Mouse (Mus musculus): ENCODE data around the gene Gm26992. TPM values are rescaled to one million over a fixed set of nuclear protein-coding genes. Genes with fewer than 3 reads are reported as not detected.

Gm26992 gene
- not detected in 2 replicates for polyA plus RNA-seq (2015; fragmentation: Nextera tagmentation; extraction: Ambion mirVana)

GRCm38 (mm10) chrX:103421710-103422109, at the start of gene Gm26992:
TSS of gene Gm26992 (plus strand) at chrX:103422010.
- Histone ChIP-seq H3K4me1 (replicated peaks) (no peaks in the 10 kb centered on the region), H3K36me3 (no peaks in the 10 kb centered on the region), H3K4me2 (replicated peaks) (no peak within 1 kb of the TSS), H3K4me3 (replicated peaks) (no peak within 1 kb of the TSS), H3K9ac (replicated peaks) (no peak within 1 kb of the TSS), H3K27me3 (peaks cover 56% of the 10 kb centered on the region), H3K27ac (no peak within 1 kb of the TSS), H3K9me3 (no peaks in the 10 kb centered on the region)
- 80% methylated on average over 2 of the region's 2 CpGs for WGBS
- ATAC-seq, result no peak

- no peak for ATAC-seq
- Histone ChIP-seq H3K27ac (no peak overlapping the region), H3K4me3 (replicated peaks) (no peak overlapping the region), H3K4me2 (replicated peaks) (no peak overlapping the region), H3K9ac (replicated peaks) (no peak overlapping the region), H3K36me3 (no peaks in the 10 kb centered on the region), H3K27me3 (peaks cover 56% of the 10 kb centered on the region; the same call in 1 of the 2 replicates), H3K9me3 (no peaks in the 10 kb centered on the region), H3K4me1 (replicated peaks) (no peaks in the 10 kb centered on the region)
- 59% methylated on average over 5 of the region's 5 CpGs for WGBS
These were observed 47.6 kb upstream of the Gm26992 start for GRCm38 (mm10) chrX:103374250-103374649.

GRCm38 (mm10) chrX:103384528-103384927, 37.3 kb upstream of the Gm26992 start:
- H3K36me3 ChIP-seq, result no peaks in the 10 kb centered on the region
- 72% methylated on average over 3 of the region's 3 CpGs for WGBS
- H3K9me3 ChIP-seq, result no peaks in the 10 kb centered on the region
- H3K9ac ChIP-seq (replicated peaks), result no peak overlapping the region
- H3K4me2 ChIP-seq (replicated peaks), result no peak overlapping the region
- H3K27ac ChIP-seq, result no peak overlapping the region
- H3K27me3 ChIP-seq, result peaks cover 70% of the 10 kb centered on the region
- no peak overlapping the region for H3K4me3 ChIP-seq (replicated peaks)
- no peaks in the 10 kb centered on the region for H3K4me1 ChIP-seq (replicated peaks)
- no peak for ATAC-seq

GRCm38 (mm10) chrX:103388131-103388530, 33.7 kb upstream of the Gm26992 start:
- no peaks in the 10 kb centered on the region for H3K9me3 ChIP-seq
- H3K4me2 ChIP-seq (replicated peaks), result no peak overlapping the region
- no peaks in the 10 kb centered on the region for H3K36me3 ChIP-seq
- no peak overlapping the region for H3K27ac ChIP-seq
- peaks cover 55% of the 10 kb centered on the region for H3K27me3 ChIP-seq
- no peaks in the 10 kb centered on the region for H3K4me1 ChIP-seq (replicated peaks)
- H3K4me3 ChIP-seq (replicated peaks), result no peak overlapping the region
- no peak for ATAC-seq
- no peak overlapping the region for H3K9ac ChIP-seq (replicated peaks)
- WGBS, result 89% methylated on average over 3 of the region's 3 CpGs

- H3K36me3 ChIP-seq, result no peaks in the 10 kb centered on the region
- peaks cover 58% of the 10 kb centered on the region for H3K27me3 ChIP-seq
- no peaks in the 10 kb centered on the region for H3K9me3 ChIP-seq
- no peak overlapping the region for H3K4me3 ChIP-seq (replicated peaks)
- no peak overlapping the region for H3K27ac ChIP-seq
- no peaks in the 10 kb centered on the region for H3K4me1 ChIP-seq (replicated peaks)
- no peak for ATAC-seq
- WGBS, result 80% methylated on average over 1 of the region's 1 CpGs
- no peak overlapping the region for H3K4me2 ChIP-seq (replicated peaks)
- no peak overlapping the region for H3K9ac ChIP-seq (replicated peaks)
These were observed 28.0 kb upstream of the Gm26992 start for GRCm38 (mm10) chrX:103393841-103394240.

GRCm38 (mm10) chrX:103405021-103405420, 16.8 kb upstream of the Gm26992 start:
- 40% methylated on average over 13 of the region's 13 CpGs for WGBS
- H3K9ac ChIP-seq (replicated peaks), result no peak overlapping the region
- H3K36me3 ChIP-seq, result no peaks in the 10 kb centered on the region
- H3K9me3 ChIP-seq, result no peaks in the 10 kb centered on the region
- peaks cover 64% of the 10 kb centered on the region for H3K27me3 ChIP-seq
- H3K4me1 ChIP-seq (replicated peaks), result no peaks in the 10 kb centered on the region
- no peak for ATAC-seq
- H3K27ac ChIP-seq, result no peak overlapping the region
- H3K4me3 ChIP-seq (replicated peaks), result no peak overlapping the region
- H3K4me2 ChIP-seq (replicated peaks), result no peak overlapping the region

- no peaks in the 10 kb centered on the region for H3K4me1 ChIP-seq (replicated peaks)
- H3K4me2 ChIP-seq (replicated peaks), result no peak within 1 kb of the TSS
- ATAC-seq, result no peak
- 83% methylated on average over 5 of the region's 5 CpGs for WGBS
- no peak within 1 kb of the TSS for H3K27ac ChIP-seq
- no peak within 1 kb of the TSS for H3K9ac ChIP-seq (replicated peaks)
- H3K9me3 ChIP-seq, result no peaks in the 10 kb centered on the region
- H3K27me3 ChIP-seq, result peaks cover 73% of the 10 kb centered on the region
- H3K36me3 ChIP-seq, result no peaks in the 10 kb centered on the region
- H3K4me3 ChIP-seq (replicated peaks), result no peak within 1 kb of the TSS
These were observed 7.6 kb upstream of the Gm26992 start, which contains the start of gene Tsx for GRCm38 (mm10) chrX:103414167-103414566. TSS of gene Tsx (plus strand) at chrX:103414467.

GRCm38 (mm10) chrX:103427677-103428076, 5.9 kb downstream of the Gm26992 start:
- Histone ChIP-seq H3K9me3 (no peaks in the 10 kb centered on the region), H3K9ac (replicated peaks) (no peak overlapping the region), H3K27me3 (peaks cover 44% of the 10 kb centered on the region), H3K4me1 (replicated peaks) (no peaks in the 10 kb centered on the region), H3K27ac (no peak overlapping the region), H3K4me3 (replicated peaks) (no peak overlapping the region), H3K36me3 (no peaks in the 10 kb centered on the region), H3K4me2 (replicated peaks) (no peak overlapping the region)
- no peak for ATAC-seq
- WGBS, result 78% methylated on average over 7 of the region's 7 CpGs

- Histone ChIP-seq H3K9ac (replicated peaks) (no peak overlapping the region), H3K27ac (no peak overlapping the region), H3K9me3 (no peaks in the 10 kb centered on the region), H3K36me3 (no peaks in the 10 kb centered on the region), H3K4me3 (replicated peaks) (no peak overlapping the region), H3K27me3 (peaks cover 56% of the 10 kb centered on the region), H3K4me1 (replicated peaks) (no peaks in the 10 kb centered on the region), H3K4me2 (replicated peaks) (no peak overlapping the region)
- no peak for ATAC-seq
- 73% methylated on average over 7 of the region's 7 CpGs for WGBS
These were observed 10.5 kb downstream of the Gm26992 start for GRCm38 (mm10) chrX:103432293-103432692.

GRCm38 (mm10) chrX:103438023-103438422, 16.2 kb downstream of the Gm26992 start:
- Histone ChIP-seq H3K36me3 (no peaks in the 10 kb centered on the region), H3K9ac (replicated peaks) (no peak overlapping the region), H3K27ac (no peak overlapping the region), H3K4me2 (replicated peaks) (no peak overlapping the region), H3K27me3 (peaks cover 64% of the 10 kb centered on the region), H3K9me3 (no peaks in the 10 kb centered on the region), H3K4me1 (replicated peaks) (no peaks in the 10 kb centered on the region), H3K4me3 (replicated peaks) (no peak overlapping the region)
- no peak for ATAC-seq
- WGBS, result 12% methylated on average over 9 of the region's 9 CpGs

- 4% methylated on average over 1 of the region's 1 CpGs for WGBS
- Histone ChIP-seq H3K4me3 (replicated peaks) (no peak overlapping the region), H3K27ac (no peak overlapping the region), H3K9ac (replicated peaks) (no peak overlapping the region), H3K4me2 (replicated peaks) (no peak overlapping the region), H3K9me3 (no peaks in the 10 kb centered on the region), H3K27me3 (peaks cover 58% of the 10 kb centered on the region), H3K4me1 (replicated peaks) (no peaks in the 10 kb centered on the region), H3K36me3 (no peaks in the 10 kb centered on the region)
- ATAC-seq, result peak; percentile 24; the same call in 1 of the 2 replicates
These were observed 19.0 kb downstream of the Gm26992 start for GRCm38 (mm10) chrX:103440803-103441202.

GRCm38 (mm10) chrX:103443755-103444154, 21.9 kb downstream of the Gm26992 start:
- no peak overlapping the region for H3K27ac ChIP-seq
- H3K36me3 ChIP-seq, result no peaks in the 10 kb centered on the region
- no peak overlapping the region for H3K9ac ChIP-seq (replicated peaks)
- H3K4me1 ChIP-seq (replicated peaks), result peaks cover 4% of the 10 kb centered on the region; the same call in 1 of the 2 replicates
- no peaks in the 10 kb centered on the region for H3K9me3 ChIP-seq
- no peak for ATAC-seq
- H3K4me2 ChIP-seq (replicated peaks), result no peak overlapping the region
- H3K4me3 ChIP-seq (replicated peaks), result no peak overlapping the region
- peaks cover 58% of the 10 kb centered on the region for H3K27me3 ChIP-seq
- WGBS, result 40% methylated on average over 7 of the region's 7 CpGs

- no peak for ATAC-seq
- Histone ChIP-seq H3K36me3 (no peaks in the 10 kb centered on the region), H3K4me1 (replicated peaks) (peaks cover 4% of the 10 kb centered on the region; the same call in 1 of the 2 replicates), H3K4me3 (replicated peaks) (peak overlapping the region; percentile 36), H3K9ac (replicated peaks) (peak overlapping the region; percentile 23), H3K27ac (no peak overlapping the region), H3K9me3 (no peaks in the 10 kb centered on the region), H3K4me2 (replicated peaks) (peak overlapping the region; percentile 66), H3K27me3 (peaks cover 61% of the 10 kb centered on the region)
- WGBS, result 16% methylated on average over 34 of the region's 34 CpGs
These were observed 25.8 kb downstream of the Gm26992 start for GRCm38 (mm10) chrX:103447539-103448169.

Measured in midbrain, embryonic 13.5 days (tissue).